Mouse (Mus musculus) subcutaneous adipose tissue, adult 2 months (tissue): ENCODE measurements around the gene Gzmg. TPM values are rescaled to one million over a fixed set of nuclear protein-coding genes. Genes with fewer than 3 reads are reported as not detected.

Source experiments
- polyA plus RNA-seq: library from polyadenylated mRNA; depleted of rRNA; stranded (reverse); fragments of >200 nt; gene quantifications from 2 replicates; pipeline ENCODE4 v1.2.3, GENCODE M21; 2012; ENCODE audit warnings: low replicate concordance; rRNA removed

Gene Gzmg
- polyA plus RNA-seq, result not detected in 2 replicates

GRCm38 (mm10) chr14:56159479-56159878, at the start of gene Gzmg:
Gzmg (minus strand) TSS chr14:56159579.

DNA sequence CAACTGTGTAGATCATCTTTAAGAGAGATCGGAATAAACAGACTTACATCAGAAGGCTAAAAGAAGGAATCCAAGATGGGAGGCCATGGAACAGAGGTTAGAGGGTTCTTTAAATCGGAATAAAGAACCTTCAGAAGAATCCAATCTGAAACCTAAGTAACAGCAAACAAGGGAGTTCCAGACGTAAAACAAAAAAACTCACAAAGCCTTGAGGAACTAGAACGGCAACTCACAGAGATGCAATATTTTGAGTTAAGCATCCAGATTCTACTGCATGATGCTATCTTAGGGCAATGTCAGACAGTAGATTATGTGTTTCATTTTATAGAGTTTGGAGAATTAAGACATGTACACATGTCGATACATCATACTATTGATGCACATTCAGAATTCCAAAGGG, 15.1 kb upstream of the Gzmg start, which contains the start of gene Gzmn:
Gene Gzmn, minus strand, starts transcription at position 101 of the 400 bp plus-strand sequence.

DNA sequence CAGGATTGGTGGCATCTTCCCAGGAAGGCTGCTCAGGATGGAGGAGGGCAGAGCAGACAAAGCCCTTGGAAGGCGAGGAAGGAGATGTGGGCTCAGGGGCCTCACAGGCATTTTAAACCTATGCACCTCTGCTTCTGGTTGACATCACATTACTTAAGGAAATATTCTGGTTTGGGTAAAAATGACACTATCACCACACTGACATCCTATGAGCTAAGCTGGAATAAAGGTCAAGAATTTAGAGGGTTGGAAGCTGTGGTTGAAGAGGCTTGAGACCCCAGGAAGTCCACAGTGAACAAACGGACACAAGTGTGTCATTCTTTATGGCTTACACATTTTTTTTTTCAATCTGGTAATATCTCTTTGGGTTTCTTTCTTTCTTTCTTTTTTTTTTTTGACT, 26.9 kb downstream of the Gzmg start, which contains the start of gene Gzmd:
Gene Gzmd, minus strand, starts transcription at position 101 of the 400 bp plus-strand sequence.

DNA sequence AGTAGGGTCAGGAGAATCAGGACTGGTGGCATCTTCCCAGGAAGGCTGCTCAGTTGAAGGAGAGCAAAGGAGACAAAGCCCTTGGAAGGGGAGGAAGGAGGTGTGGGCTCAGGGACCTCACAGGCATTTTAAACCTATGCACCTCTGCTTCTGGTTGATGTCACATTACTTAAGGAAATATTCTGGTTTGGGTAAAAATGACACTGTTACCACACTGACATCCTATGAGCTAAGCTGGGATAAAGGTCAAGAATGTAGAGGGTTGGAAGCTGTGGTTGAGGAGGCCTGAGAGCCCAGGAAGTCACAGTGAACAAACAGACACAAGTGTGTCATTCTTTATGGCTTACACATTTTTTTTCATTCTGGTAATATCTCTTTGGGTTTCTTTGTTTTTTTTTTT, 38.9 kb downstream of the Gzmg start, which contains the start of gene Gzme:
Gene Gzme, minus strand, starts transcription at position 101 of the 400 bp plus-strand sequence.

Other genes starting within 250 kb of the Gzmg start
- gene Cma1, start 214.9 kb downstream of the Gzmg start, polyA plus RNA-seq, result 2.2 and 10.2 TPM in 2 replicates
- not detected in 2 replicates for gene Cma2, start 208.6 kb downstream of the Gzmg start, polyA plus RNA-seq
- gene Mcpt1, start 141.6 kb downstream of the Gzmg start, polyA plus RNA-seq, result not detected in 2 replicates
- not detected in 2 replicates for gene Mcpt9, start 129.1 kb downstream of the Gzmg start, polyA plus RNA-seq
- not detected in 2 replicates for gene Mcpt2, start 117.5 kb downstream of the Gzmg start, polyA plus RNA-seq
- 1.1 and 8.6 TPM in 2 replicates for gene Mcpt4, start 97.3 kb downstream of the Gzmg start, polyA plus RNA-seq
- not detected in 2 replicates for gene Mcpt8, start 74.3 kb downstream of the Gzmg start, polyA plus RNA-seq
- gene Ctsg, start 57.0 kb downstream of the Gzmg start, polyA plus RNA-seq, result not detected in 2 replicates
- 0.14 TPM in 1 of 2 replicates, not detected in the other for gene Gzme, start 39.0 kb downstream of the Gzmg start, polyA plus RNA-seq
- gene Gzmd, start 27.0 kb downstream of the Gzmg start, polyA plus RNA-seq, result 0.86 TPM in 1 of 2 replicates, not detected in the other
- gene Gzmn, start 15.0 kb upstream of the Gzmg start, polyA plus RNA-seq, result not detected in 2 replicates
- 1.1 TPM in 1 of 2 replicates, not detected in the other for gene Gzmf, start 51.8 kb upstream of the Gzmg start, polyA plus RNA-seq
- gene Gzmc, start 75.1 kb upstream of the Gzmg start, polyA plus RNA-seq, result 5.1 TPM in 1 of 2 replicates, not detected in the other
- 1.1 and 10.4 TPM in 2 replicates for gene Gzmb, start 102.7 kb upstream of the Gzmg start, polyA plus RNA-seq
- 4.3 TPM in 1 of 2 replicates, not detected in the other for gene Atp12a, start 205.5 kb upstream of the Gzmg start, polyA plus RNA-seq
- gene Rnf17, start 243.0 kb upstream of the Gzmg start, polyA plus RNA-seq, result 0.19 and 0.22 TPM in 2 replicates